10 mouse cellular contexts compared by ENCODE assay signal in the genomic region with DNA sequence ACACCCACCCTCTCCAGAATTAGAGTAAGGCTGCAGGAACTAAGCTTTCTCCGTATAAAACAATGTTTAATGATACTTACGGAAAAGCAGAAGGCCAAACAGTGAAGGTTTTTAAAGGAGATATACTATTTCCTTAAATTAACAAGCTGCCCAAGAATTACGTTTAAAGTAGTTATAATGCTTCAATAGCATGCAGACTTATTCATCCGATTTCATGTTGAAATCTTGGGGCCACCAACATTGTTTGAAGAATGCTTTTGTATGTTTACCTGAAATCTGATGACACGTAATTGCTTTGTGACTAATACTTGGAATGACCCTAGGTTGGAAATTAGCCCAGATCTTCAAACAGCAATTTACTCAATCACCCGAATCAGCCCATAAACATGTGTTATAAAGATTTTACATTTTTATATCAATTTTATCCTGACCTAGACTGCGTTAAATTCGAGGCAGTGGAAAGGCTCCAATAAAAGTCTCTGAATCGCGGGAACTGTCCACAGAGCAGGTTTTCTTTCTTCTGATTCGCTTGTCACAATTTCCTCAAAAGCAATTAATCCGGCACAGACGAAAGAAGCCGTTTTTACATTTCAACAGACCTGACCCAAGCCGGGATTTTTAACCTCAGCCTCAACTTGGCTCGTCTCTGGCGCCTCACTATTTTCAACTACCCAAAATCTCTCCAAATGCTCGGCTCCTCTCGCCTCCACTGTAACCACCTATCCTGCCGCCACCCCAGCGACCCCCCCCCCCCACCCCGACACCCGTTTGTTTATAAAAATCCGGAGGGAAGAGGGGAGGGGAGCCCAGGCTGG. TPM values are rescaled to one million over a fixed set of nuclear protein-coding genes. Genes with fewer than 3 reads are reported as not detected.
DNase-seq lines count a peak whose midpoint lies in the region; ATAC-seq and TF ChIP-seq lines count a peak whose summit lies in the region.
"Had no signal": no experiment of that assay in that cellular context is flagged by ENCODE, and none has a peak within 500 bp of the region (broad histone marks: within the 10 kb centered on the region; RNA-seq: fewer than 3 reads in every experiment).

No protein-coding gene starts in this region.

- no peaks in the 10 kb centered on the region for H3K9me3 ChIP-seq in ES-Bruce4 (replicated peaks; ENCODE audit: control insufficient read depth, insufficient read depth, low read length, poor library complexity, severe bottlenecking)
- H3K9me3 ChIP-seq in liver, embryonic 13.5 days (replicated peaks) = no peaks in the 10 kb centered on the region

- no peak for TF ChIP-seq CTCF in ES-Bruce4 (IDR thresholded peaks at IDR 0.05; ENCODE audit: low read depth, low read length)
- TF ChIP-seq CTCF in thymus, adult 2 months (IDR thresholded peaks at IDR 0.05; ENCODE audit: borderline replicate concordance, control insufficient read depth, extremely low read depth, insufficient read depth, low read length, poor library complexity) = no peak

- H3K4me1 ChIP-seq in ES-Bruce4 (ENCODE audit: control insufficient read depth, insufficient read depth, low read length) = no peaks in the 10 kb centered on the region
- H3K4me1 ChIP-seq in liver, embryonic 13.5 days (replicated peaks) = peaks cover 4% of the 10 kb centered on the region
- H3K4me1 ChIP-seq in thymus, adult 2 months (replicated peaks; ENCODE audit: control insufficient read depth, insufficient read depth, low read length) = no peaks in the 10 kb centered on the region; the same call in 1 of the 2 replicates

- ATAC-seq in liver, embryonic 13.5 days (ENCODE audit: low read depth) = no peak
- ATAC-seq: activated CD4-positive, CD25-positive, alpha-beta regulatory T cell, adult 4 months had no signal

- TF ChIP-seq EP300 in ES-Bruce4 (IDR thresholded peaks at IDR 0.05; ENCODE audit: insufficient read depth, low read depth, low read length) = no peak

- DNase-seq in Muller cell, postnatal 12 days (ENCODE audit: inconsistent ontology term) = peak; percentile 86
- peak; percentile 14 to 17 for DNase-seq in heart, postnatal 10 days
- DNase-seq in liver, embryonic 13.5 days = no peak
- no peak for DNase-seq in frontal cortex, postnatal 25 days (ENCODE audit: low spot score in 2 of 2)
- no peak for DNase-seq in thymus, adult 2 months
- DNase-seq in left cerebral cortex, postnatal 36 days (ENCODE audit: low spot score in 2 of 2) = no peak

- no peak overlapping the region for H3K27ac ChIP-seq in ES-Bruce4 (ENCODE audit: insufficient read depth, low read length)
- no peak overlapping the region for H3K27ac ChIP-seq in liver, embryonic 13.5 days
- no peak overlapping the region for H3K27ac ChIP-seq in thymus, adult 2 months (ENCODE audit: control insufficient read depth, insufficient read depth, low read length)

- peak overlapping the region; percentile 53 for H3K4me2 ChIP-seq in liver, embryonic 13.5 days

- intact Hi-C loops in heart, postnatal 10 days (cut with DNase I) = loop anchor here (5.0 kb wide), 1 partner anchor 98 kb away; no protein-coding TSS in a partner anchor
- intact Hi-C loops in left cerebral cortex, postnatal 36 days (cut with DNase I) = loop anchor here (2.0 kb wide), 1 partner anchor 92 kb away; no protein-coding TSS in a partner anchor

- WGBS in liver, embryonic 13.5 days (ENCODE audit: insufficient replicate concordance) = 2% methylated on average over 24 of the region's 24 CpGs
- 8% methylated on average over 24 of the region's 24 CpGs for WGBS in thymus, adult 2 months

- H3K27me3 ChIP-seq in ES-Bruce4 (ENCODE audit: control insufficient read depth, insufficient read depth, low read length, poor library complexity, severe bottlenecking) = peaks cover 35% of the 10 kb centered on the region
- H3K27me3 ChIP-seq in liver, embryonic 13.5 days = peaks cover 97% of the 10 kb centered on the region
- H3K27me3 ChIP-seq in thymus, adult 2 months (ENCODE audit: control insufficient read depth, insufficient read depth, low read length) = peaks cover 38% of the 10 kb centered on the region

- H3K4me3 ChIP-seq in ES-Bruce4 (ENCODE audit: low read depth, low read length) = peak overlapping the region; percentile 68
- H3K4me3 ChIP-seq in liver, embryonic 13.5 days (replicated peaks) = peak overlapping the region; percentile 41; the same call in 1 of the 2 replicates
- no peak overlapping the region for H3K4me3 ChIP-seq in thymus, adult 2 months (ENCODE audit: control insufficient read depth, insufficient read depth, low read length)

- no peaks in the 10 kb centered on the region for H3K36me3 ChIP-seq in ES-Bruce4 (ENCODE audit: control insufficient read depth, insufficient read depth, low read length, poor library complexity, severe bottlenecking)
- no peaks in the 10 kb centered on the region for H3K36me3 ChIP-seq in liver, embryonic 13.5 days
- H3K36me3 ChIP-seq in thymus, adult 2 months (ENCODE audit: control insufficient read depth, insufficient read depth, low read length) = no peaks in the 10 kb centered on the region

- TF ChIP-seq POLR2A in ES-Bruce4 (IDR thresholded peaks at IDR 0.05; ENCODE audit: insufficient read depth, low read length) = no peak
- TF ChIP-seq POLR2A in thymus, adult 2 months (IDR thresholded peaks at IDR 0.05; ENCODE audit: control insufficient read depth, extremely low read depth, insufficient read depth, low read length, poor library complexity) = no peak

- H3K9ac ChIP-seq in ES-Bruce4 (ENCODE audit: low read depth, poor library complexity, severe bottlenecking) = peak overlapping the region; percentile 50
- no peak overlapping the region for H3K9ac ChIP-seq in liver, embryonic 13.5 days

RNA-seq across cellular contexts. Expression of gene 4930447C04Rik, which starts 4.0 kb away (rescaled TPM):
- 79.1 and 91.6 TPM in 2 replicates for polyA plus RNA-seq in ES-Bruce4 (2011; ENCODE audit: insufficient read depth, insufficient read length, low read depth, missing spikeins)
- total RNA-seq in heart, postnatal 10 days (2021) = under 1 TPM; 0.67 to 0.79 TPM
- polyA plus RNA-seq in liver, embryonic 13.5 days (2015; fragmentation: Nextera tagmentation; extraction: Ambion mirVana) = 0.56 and 0.70 TPM in 2 replicates
- polyA plus RNA-seq in thymus, adult 2 months (2012; rRNA removed) = not detected in 2 replicates
- total RNA-seq in left cerebral cortex, postnatal 36 days (2021) = 10 to 100 TPM in 1 of 2 experiments, 1 to 10 TPM in 1; 4.1 to 11.0 TPM

RNA-seq across cellular contexts. Expression of gene Six6, which starts 4.9 kb away (rescaled TPM):
- polyA plus RNA-seq in ES-Bruce4 (2011; ENCODE audit: insufficient read depth, insufficient read length, low read depth, missing spikeins) = not detected in 2 replicates
- not detected for total RNA-seq in heart, postnatal 10 days (2021)
- not detected in 2 replicates for polyA plus RNA-seq in liver, embryonic 13.5 days (2015; fragmentation: Nextera tagmentation; extraction: Ambion mirVana)
- polyA plus RNA-seq in thymus, adult 2 months (2012; rRNA removed) = not detected in 2 replicates
- not detected for total RNA-seq in left cerebral cortex, postnatal 36 days (2021)
- total RNA-seq: left cerebral cortex, adult 8-10 months had no signal
- polyA plus RNA-seq: urinary bladder, adult 2 months had no signal

Comparison
In these comparisons a context has a peak if more than half of its experiments do, and no peak if none do; other contexts are left out.
1. DNase-seq: peak in Muller cell, postnatal 12 days (single experiment) and heart, postnatal 10 days (2 of 2); none in liver, embryonic 13.5 days (single experiment), frontal cortex, postnatal 25 days (0 of 2), thymus, adult 2 months (single experiment) and left cerebral cortex, postnatal 36 days (0 of 2).
2. RNA of gene 4930447C04Rik, which starts 4.0 kb away (polyA plus RNA-seq): 79.1 to 91.6 TPM in ES-Bruce4; 0.56 to 0.70 TPM in liver, embryonic 13.5 days and not detected in thymus, adult 2 months; every median in the first group is over 10 times any median in the second.